Mouse (Mus musculus) brown adipose tissue, adult 24 weeks (tissue): ENCODE results near the gene Kcnb1. TPM values are rescaled to one million over a fixed set of nuclear protein-coding genes. Genes with fewer than 3 reads are reported as not detected.

Experiments
- H3K27ac ChIP-seq: fragments of 200-500 bp; replicated peaks from 2 replicates; pipeline ENCODE4 v1.5.1; 2012; ENCODE audit warnings: low read depth, mild to moderate bottlenecking, low read length
- H3K4me1 ChIP-seq: fragments of 200-500 bp; 2 replicates; pipeline ENCODE4 v1.6.1; 2012; ENCODE audit warnings: low read length, mixed read lengths; ENCODE audit not compliant: control insufficient read depth, insufficient read depth, insufficient read length
- H3K4me3 ChIP-seq: fragments of 200-500 bp; 2 replicates; pipeline ENCODE4 v1.5.1; 2012; ENCODE audit warnings: low read depth, mild to moderate bottlenecking, low read length, moderate library complexity; ENCODE audit not compliant: insufficient read depth
- polyA plus RNA-seq: library from polyadenylated mRNA; stranded (reverse); fragments of >200 nt; gene quantifications from 2 replicates; pipeline ENCODE4 v1.2.4, GENCODE M21; 2012; ENCODE audit not compliant: missing spikeins, insufficient read depth, insufficient read length

Kcnb1 gene
- polyA plus RNA-seq, result 48.2 and 67.9 TPM in 2 replicates

- Histone ChIP-seq H3K27ac (peak within 1 kb of the TSS; percentile 0), H3K4me3 (peak within 1 kb of the TSS; percentile 63), H3K4me1 (peaks cover 16% of the 10 kb centered on the region)
Observed at GRCm38 (mm10) chr2:167190076-167190399, at the start of gene Kcnb1. Kcnb1 (minus strand) TSS chr2:167190155.

GRCm38 (mm10) chr2:167239262-167239661, 49.3 kb upstream of the Kcnb1 start:
- Histone ChIP-seq H3K27ac (no peak overlapping the region), H3K4me1 (no peaks in the 10 kb centered on the region), H3K4me3 (no peak overlapping the region)

DNA sequence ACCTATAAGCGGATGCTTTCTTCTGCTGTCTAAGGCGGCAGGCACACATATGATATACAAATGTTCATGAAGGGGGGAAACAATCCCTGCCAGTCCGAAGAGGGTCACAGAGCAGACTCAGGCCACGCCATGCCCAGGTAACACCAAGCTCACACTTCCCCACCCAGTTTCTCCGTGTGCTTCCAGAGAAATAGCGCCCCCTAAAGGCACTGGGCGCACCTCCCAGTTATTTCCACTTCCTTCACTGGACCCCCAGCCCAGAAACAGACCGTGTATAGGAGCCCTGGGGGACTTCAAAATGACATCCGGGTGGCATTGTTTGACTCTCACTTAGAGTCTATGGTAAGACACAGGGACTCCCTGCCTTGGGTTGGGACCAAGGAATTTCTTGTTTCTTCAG, 47.3 kb upstream of the Kcnb1 start:
- no peak overlapping the region for H3K4me3 ChIP-seq
- peaks cover 2% of the 10 kb centered on the region; the same call in 1 of the 2 replicates for H3K4me1 ChIP-seq
- no peak overlapping the region for H3K27ac ChIP-seq

DNA sequence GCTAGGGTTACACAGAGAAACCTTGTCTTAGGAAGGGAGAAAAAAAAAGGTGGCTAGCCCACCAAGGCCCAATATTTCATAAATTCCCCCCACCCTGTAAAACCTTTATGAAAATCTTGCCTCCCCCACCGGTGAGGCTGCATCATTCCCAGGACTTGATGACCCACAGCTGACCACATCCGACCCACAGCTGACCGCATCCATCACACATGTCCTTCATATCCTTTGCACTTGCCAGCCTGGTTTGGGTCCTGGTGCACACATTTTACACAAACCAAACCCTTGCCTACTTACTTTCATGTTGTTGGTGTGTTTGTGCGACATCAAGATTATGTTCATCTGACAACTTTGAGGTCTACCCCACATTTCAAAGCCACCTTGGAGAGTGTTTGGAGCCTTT, 46.2 kb upstream of the Kcnb1 start:
- Histone ChIP-seq H3K4me1 (peaks cover 9% of the 10 kb centered on the region), H3K27ac (no peak overlapping the region), H3K4me3 (no peak overlapping the region)

- peaks cover 9% of the 10 kb centered on the region for H3K4me1 ChIP-seq
- no peak overlapping the region for H3K4me3 ChIP-seq
- H3K27ac ChIP-seq, result no peak overlapping the region; the same call in 1 of the 2 replicates
Observed at GRCm38 (mm10) chr2:167235338-167236018, 45.5 kb upstream of the Kcnb1 start.

DNA sequence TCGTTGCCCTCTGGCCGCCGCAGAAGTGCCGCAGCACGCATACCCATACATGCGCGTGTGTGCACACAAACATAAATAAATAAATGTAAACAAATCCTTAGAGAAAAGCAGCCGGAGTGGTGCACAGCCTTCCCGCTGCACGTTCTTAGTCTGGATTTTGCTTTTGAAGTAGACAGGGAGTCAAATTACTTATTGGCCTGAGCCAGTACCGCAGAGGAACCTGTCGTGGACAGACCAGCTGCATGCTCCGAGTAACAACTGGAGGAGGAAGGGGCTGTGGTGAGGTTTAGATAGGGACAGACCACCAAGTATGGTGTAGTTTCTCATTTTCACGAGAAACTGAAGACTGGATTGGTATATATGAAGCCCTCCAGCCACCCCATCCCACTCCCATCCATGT, 43.8 kb upstream of the Kcnb1 start:
- no peak overlapping the region for H3K27ac ChIP-seq

DNA sequence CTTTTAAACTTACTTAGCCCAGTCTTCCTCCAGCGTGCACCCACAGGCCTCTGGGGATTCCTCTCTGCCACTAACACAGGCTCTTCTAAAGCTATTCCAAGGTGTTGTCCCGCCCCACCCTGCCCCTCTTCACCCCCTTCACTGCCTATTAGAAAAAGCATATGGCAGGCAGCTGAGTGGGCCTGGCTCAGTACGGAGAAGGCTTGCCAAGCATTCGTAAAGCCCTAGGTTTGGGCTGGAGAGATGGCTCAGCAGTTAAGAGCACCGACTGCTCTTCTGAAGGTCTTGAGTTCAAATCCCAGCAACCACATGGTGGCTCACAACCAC, 43.0 kb upstream of the Kcnb1 start:
- peaks cover 9% of the 10 kb centered on the region for H3K4me1 ChIP-seq
- no peak overlapping the region for H3K4me3 ChIP-seq
- no peak overlapping the region for H3K27ac ChIP-seq

More for the DNA sequence above, 43.8 kb upstream of the Kcnb1 start:
- Histone ChIP-seq H3K4me1 (peaks cover 9% of the 10 kb centered on the region), H3K4me3 (no peak overlapping the region)

GRCm38 (mm10) chr2:167232132-167233008, 42.4 kb upstream of the Kcnb1 start:
- peaks cover 9% of the 10 kb centered on the region for H3K4me1 ChIP-seq
- peak overlapping the region; percentile 78 for H3K27ac ChIP-seq
- no peak overlapping the region for H3K4me3 ChIP-seq

- no peak overlapping the region for H3K4me3 ChIP-seq
- H3K4me1 ChIP-seq, result peaks cover 9% of the 10 kb centered on the region
- no peak overlapping the region for H3K27ac ChIP-seq
Observed at GRCm38 (mm10) chr2:167230554-167230953, 40.6 kb upstream of the Kcnb1 start.

DNA sequence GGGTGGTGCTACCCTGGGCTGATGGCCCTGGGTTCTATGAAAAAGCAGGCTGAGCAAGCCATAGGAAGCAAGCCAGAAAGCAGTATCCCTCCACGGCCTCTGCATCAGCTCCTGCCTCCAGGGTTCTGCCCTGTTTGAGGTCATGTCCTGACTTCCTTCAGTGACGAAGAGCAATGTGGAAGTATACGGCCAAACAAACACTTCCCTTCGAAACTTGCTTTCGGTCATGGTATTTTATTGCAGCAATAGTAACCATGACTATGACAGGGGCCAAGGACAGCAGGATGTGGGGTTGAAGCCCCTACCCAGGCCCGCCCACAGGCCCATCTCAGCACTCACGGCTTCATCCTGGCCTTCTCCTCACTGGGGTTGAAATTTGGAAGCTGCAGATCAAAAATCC, 35.0 kb upstream of the Kcnb1 start:
- H3K4me3 ChIP-seq, result no peak overlapping the region
- H3K27ac ChIP-seq, result no peak overlapping the region
- H3K4me1 ChIP-seq, result no peaks in the 10 kb centered on the region

DNA sequence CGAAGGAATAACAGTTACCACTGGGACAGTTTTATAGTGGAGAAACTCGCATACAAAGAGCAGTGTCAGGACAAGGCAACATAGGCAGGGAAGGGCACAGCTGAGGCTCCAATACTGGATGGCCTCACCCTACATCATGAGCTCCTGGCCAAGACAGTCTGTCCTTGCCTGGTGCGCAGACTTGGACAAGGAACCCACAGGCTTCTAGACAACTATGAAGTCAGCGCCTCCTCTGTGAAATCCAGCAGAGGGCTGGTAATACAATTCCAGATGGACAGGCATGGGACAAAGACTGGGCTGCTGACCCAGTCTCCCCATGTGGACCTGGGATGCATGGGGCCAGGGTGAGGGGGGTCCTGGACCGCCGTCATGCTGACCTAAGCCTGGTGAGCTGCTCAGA, 34.2 kb upstream of the Kcnb1 start:
- H3K4me3 ChIP-seq, result no peak overlapping the region
- no peak overlapping the region for H3K27ac ChIP-seq
- no peaks in the 10 kb centered on the region for H3K4me1 ChIP-seq

DNA sequence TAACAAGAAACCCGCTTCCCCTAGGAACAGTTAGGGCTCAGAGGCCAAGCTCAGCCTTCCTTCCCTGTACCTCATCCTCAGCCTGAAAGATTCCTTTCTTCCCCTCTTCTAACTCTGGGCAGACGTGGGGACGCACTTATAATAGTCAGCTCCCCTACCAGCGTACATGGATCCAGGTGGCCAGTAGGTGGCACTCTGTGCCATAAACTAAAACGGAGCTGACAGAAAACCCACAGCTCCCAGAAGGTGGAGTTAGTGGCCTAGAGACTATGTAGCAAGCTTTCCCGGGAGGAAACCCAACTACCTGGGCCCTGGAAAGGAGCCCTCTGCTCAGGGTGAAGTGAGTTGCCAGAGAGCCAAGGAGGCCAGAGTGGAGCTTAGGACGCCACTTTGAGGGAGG, 32.2 kb upstream of the Kcnb1 start:
- no peak overlapping the region for H3K27ac ChIP-seq
- no peaks in the 10 kb centered on the region for H3K4me1 ChIP-seq
- H3K4me3 ChIP-seq, result no peak overlapping the region

GRCm38 (mm10) chr2:167221159-167221845, 31.3 kb upstream of the Kcnb1 start:
- no peak overlapping the region for H3K27ac ChIP-seq
- no peaks in the 10 kb centered on the region for H3K4me1 ChIP-seq
- no peak overlapping the region for H3K4me3 ChIP-seq

- Histone ChIP-seq H3K27ac (no peak overlapping the region), H3K4me3 (no peak overlapping the region), H3K4me1 (no peaks in the 10 kb centered on the region)
Observed at GRCm38 (mm10) chr2:167220736-167221135, 30.8 kb upstream of the Kcnb1 start.

DNA sequence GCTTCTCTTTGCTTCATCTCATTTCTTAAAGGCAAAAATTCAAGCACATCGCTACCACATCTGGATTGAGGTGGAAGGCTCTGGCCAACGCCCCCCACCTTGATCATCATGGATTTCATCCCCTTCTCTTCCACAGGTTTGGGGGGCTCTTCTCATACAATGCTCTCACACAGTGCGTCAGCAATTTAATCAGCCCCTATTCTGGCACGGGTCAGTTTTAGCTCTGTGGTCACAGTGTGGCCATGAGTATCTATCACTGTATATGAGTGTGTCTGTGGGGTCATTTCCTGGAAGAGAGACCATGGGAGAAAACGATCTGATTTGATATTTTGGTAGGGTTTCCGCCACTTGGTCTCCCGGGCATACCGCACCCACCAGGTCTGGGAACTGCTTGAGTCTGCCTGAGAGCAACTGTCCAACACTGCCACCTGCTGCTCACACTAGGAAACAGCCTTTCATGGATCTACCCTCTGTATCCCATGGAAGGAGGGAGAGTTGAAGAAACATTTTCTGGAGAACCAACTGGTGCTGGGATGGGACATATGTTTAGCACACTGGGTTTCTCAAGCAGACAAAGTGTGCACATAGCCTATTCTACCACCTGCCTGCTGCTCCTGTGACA, 29.3 kb upstream of the Kcnb1 start:
- H3K27ac ChIP-seq, result no peak overlapping the region
- no peaks in the 10 kb centered on the region for H3K4me1 ChIP-seq

More for the DNA sequence above, 29.3 kb upstream of the Kcnb1 start:
- no peak overlapping the region for H3K4me3 ChIP-seq
